Mouse (Mus musculus) 416B (cell line): Measurements from ENCODE around the gene Kcnk3.

Source experiments
- DNase-seq: peaks from one replicate; pipeline ENCODE4 v3.0.0; 2011; ENCODE audit warnings: low read depth

The Kcnk3 gene

GRCm38 (mm10) chr5:30670091-30670490 is 82.1 kb downstream of the Kcnk3 start:
- DNase-seq: no peak

GRCm38 (mm10) chr5:30674001-30674400 is 86.0 kb downstream of the Kcnk3 start:
- DNase-seq: no peak
